Mouse (Mus musculus) midbrain, embryonic 12.5 days (tissue): ENCODE data around the gene St7. TPM values are rescaled to one million over a fixed set of nuclear protein-coding genes. Genes with fewer than 3 reads are reported as not detected.

Source experiments
- ATAC-seq: fragments of 200-750 bp; cut with Nextera tagmentation; 2 replicates; pipeline ENCODE4 v1.8.0; 2017; ENCODE audit warnings: low read depth, moderate TSS enrichment, moderate library complexity; ENCODE audit not compliant: low FRiP score
- H3K27ac ChIP-seq: fragments of 300-500 bp; sonication (generic); replicated peaks from 2 replicates; pipeline ENCODE4 v1.5.1; 2016; ENCODE audit warnings: mild to moderate bottlenecking
- H3K27me3 ChIP-seq: fragments of 300-500 bp; sonication (generic); 2 replicates; pipeline ENCODE4 v1.6.1; 2016; ENCODE audit warnings: mild to moderate bottlenecking
- H3K36me3 ChIP-seq: fragments of 300-500 bp; sonication (generic); 2 replicates; pipeline ENCODE4 v1.6.1; 2016
- H3K4me1 ChIP-seq: fragments of 300-500 bp; sonication (generic); 2 replicates; pipeline ENCODE4 v1.6.1; 2016
- H3K4me2 ChIP-seq: fragments of 300-500 bp; sonication (generic); replicated peaks from 2 replicates; pipeline ENCODE4 v1.6.1; 2016; ENCODE audit warnings: mild to moderate bottlenecking, moderate library complexity
- H3K4me3 ChIP-seq: fragments of 300-500 bp; sonication (generic); 2 replicates; pipeline ENCODE4 v1.5.1; 2016; ENCODE audit warnings: mild to moderate bottlenecking
- H3K9ac ChIP-seq: fragments of 300-500 bp; sonication (generic); replicated peaks from 2 replicates; pipeline ENCODE4 v1.6.1; 2016; ENCODE audit warnings: mild to moderate bottlenecking, moderate library complexity
- H3K9me3 ChIP-seq: fragments of 300-500 bp; sonication (generic); 2 replicates; pipeline ENCODE4 v1.6.1; 2016; ENCODE audit warnings: mild to moderate bottlenecking
- WGBS: fragments of 180-500 bp; shearing (Covaris S2); methylation state at CpG from one replicate; pipeline ENCODE4 v1.1.7; 2016; 5-methylcytosine and 5-hydroxymethylcytosine counted together
- polyA plus RNA-seq: library from polyadenylated mRNA; unstranded; fragments of >200 nt; fragmentation: Nextera tagmentation; extraction: Ambion mirVana; gene quantifications from 2 replicates; pipeline ENCODE4 v1.2.1, GENCODE M21; 2016

St7 gene
- polyA plus RNA-seq, 1 experiment from 2014 or later: 51.6 TPM

DNA sequence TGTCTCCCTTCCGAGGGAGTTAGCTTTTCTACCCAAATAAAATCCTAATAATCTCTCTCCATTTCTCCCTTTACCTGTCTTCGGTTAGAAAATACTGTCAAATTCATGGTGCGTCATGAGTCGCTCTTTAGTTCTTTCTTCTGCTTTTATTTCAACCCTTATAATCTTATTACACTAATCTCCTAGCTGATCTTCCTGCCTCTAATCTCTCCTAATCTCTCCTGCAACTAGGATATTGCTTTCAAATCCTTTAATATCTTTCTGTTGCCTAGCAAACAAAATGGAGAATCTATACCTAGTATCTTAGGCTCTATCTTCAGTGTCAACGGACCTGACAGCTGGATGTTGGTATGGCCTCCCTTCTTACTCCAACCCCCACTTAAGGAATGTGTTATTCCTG, 29.0 kb downstream of the St7 start:
- Histone ChIP-seq H3K4me3 (no peak overlapping the region), H3K27ac (no peak overlapping the region), H3K36me3 (no peaks in the 10 kb centered on the region), H3K9me3 (no peaks in the 10 kb centered on the region), H3K27me3 (peaks cover 10% of the 10 kb centered on the region), H3K4me2 (no peak overlapping the region), H3K9ac (no peak overlapping the region), H3K4me1 (peaks cover 4% of the 10 kb centered on the region)
- no peak for ATAC-seq
- WGBS: 24% methylated on average over 5 of the region's 5 CpGs

DNA sequence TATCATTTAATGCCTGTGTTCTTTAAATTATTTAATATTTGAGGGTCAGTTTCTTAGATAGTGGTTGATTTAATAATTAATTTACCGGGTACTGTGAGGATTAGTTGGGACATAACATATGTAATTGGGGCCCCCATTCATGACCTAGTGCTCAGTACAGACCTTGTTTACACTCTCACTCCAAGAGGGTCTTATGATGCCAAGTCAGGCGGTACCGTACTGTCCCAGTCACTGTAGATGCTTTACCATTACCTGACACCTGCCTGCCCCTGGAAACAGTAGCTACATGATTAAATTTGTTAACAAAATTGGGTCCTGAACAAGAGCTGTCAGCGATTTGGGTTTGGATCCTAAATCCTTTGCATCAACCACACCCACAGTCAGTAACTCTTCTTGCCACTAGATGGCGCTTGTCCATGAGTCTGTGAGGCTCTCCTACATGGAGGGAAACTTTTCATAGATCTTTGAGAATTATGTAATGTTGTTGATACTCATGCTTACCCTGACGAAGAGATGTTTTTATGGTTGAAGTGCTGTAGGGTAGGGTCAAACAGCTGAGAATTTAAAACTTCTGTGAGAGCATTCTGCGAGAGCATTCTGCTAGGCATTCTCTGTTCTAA, 33.2 kb downstream of the St7 start:
- H3K4me2 ChIP-seq: no peak overlapping the region
- H3K9ac ChIP-seq: no peak overlapping the region
- peak; percentile 63; the same call in 1 of the 2 replicates for ATAC-seq

DNA sequence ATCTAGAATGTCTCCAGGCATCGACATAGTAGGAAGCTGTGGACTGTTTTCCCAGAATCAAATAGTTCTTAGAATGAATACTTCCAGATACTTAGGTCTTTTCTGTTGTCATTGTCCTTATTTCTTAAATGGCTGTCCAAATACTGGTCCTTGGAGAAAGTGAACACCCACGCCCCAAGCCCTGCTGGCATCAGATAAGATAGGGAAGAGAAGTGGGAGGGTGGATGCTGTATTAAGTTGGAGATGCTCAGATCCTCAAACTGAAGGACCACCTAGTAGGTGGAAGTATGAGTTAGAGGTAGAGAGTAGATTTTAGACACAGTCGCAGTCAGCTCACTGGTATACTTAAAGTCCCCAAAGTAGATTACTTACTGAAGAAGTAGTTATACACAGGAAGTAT, 34.5 kb downstream of the St7 start:
- Histone ChIP-seq H3K27ac (no peak overlapping the region), H3K4me1 (no peaks in the 10 kb centered on the region), H3K27me3 (peaks cover 3% of the 10 kb centered on the region; the same call in 1 of the 2 replicates), H3K4me2 (no peak overlapping the region), H3K9ac (no peak overlapping the region), H3K4me3 (no peak overlapping the region), H3K36me3 (no peaks in the 10 kb centered on the region), H3K9me3 (no peaks in the 10 kb centered on the region)
- 87% methylated on average over 3 of the region's 3 CpGs for WGBS
- no peak for ATAC-seq

More for the DNA sequence above, 33.2 kb downstream of the St7 start:
- peaks cover 4% of the 10 kb centered on the region for H3K4me1 ChIP-seq
- H3K27me3 ChIP-seq: peaks cover 6% of the 10 kb centered on the region
- no peaks in the 10 kb centered on the region for H3K9me3 ChIP-seq
- no peak overlapping the region for H3K27ac ChIP-seq
- no peaks in the 10 kb centered on the region for H3K36me3 ChIP-seq
- no peak overlapping the region for H3K4me3 ChIP-seq
- 44% methylated on average over 7 of the region's 7 CpGs for WGBS

DNA sequence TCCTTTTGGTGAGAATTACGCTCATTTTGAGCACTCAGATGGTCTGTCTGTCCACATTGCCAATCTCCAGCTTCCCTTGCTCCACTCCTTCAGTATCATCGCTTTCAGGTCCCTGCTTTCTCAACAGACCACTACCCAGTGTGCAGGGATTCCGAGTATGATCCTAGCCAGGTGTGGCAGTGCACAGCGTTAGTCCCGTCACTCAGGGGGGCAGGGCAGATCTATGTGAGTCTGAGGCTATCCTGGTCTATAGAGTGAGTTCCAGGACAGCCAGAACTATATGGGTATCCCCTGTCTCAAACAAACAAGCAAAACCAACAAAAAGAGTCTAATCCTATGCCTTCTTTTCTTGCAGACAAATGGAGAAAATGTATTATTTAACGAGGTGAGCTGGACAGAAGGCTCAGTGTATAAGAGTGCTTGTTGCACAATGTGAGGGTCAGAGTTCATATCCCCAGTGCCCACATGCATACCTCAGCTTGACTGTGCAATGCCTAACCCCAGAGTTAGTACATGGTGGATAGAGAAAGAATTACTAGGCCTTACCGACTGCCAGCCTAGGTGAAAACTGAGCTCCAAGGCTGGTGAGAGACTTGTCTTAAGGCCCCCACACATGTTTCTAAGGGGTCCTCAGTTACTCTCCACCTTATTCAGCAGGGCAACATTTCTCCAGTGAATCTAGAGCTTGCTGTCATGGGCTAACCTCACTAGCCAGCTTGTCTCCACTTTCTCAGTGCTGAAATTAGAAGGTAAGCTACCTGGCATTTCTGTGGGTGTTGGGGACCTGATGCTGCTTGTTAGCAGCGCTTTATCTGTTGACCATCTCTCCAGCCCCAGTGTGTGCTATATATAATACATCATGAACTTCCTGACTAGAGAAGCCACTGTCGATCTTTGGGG, 35.4 kb downstream of the St7 start:
- no peak for ATAC-seq
- Histone ChIP-seq H3K27ac (no peak overlapping the region), H3K9ac (no peak overlapping the region), H3K4me3 (no peak overlapping the region), H3K27me3 (peaks cover 3% of the 10 kb centered on the region; the same call in 1 of the 2 replicates), H3K36me3 (no peaks in the 10 kb centered on the region), H3K4me2 (no peak overlapping the region), H3K9me3 (no peaks in the 10 kb centered on the region), H3K4me1 (no peaks in the 10 kb centered on the region)
- 81% methylated on average over 9 of the region's 9 CpGs for WGBS

DNA sequence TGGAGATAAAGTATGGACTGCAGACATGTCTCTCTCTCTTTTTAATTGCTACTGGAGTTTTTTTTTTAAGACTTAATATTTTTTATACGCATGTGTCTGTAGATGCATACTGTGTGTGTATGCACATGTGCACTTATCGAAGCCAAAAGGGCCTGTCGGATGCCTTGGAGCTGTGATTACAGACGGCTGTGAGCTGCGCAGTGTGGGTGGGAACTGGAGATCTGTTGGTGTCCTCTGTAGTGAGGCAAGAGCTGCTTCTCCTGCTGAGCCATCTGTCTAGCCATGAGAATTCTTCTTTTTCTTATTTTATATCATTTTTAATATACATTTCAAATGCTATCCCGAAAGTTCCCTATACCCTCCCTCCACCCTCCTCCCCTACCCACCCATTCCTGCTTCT, 37.4 kb downstream of the St7 start:
- Histone ChIP-seq H3K4me2 (no peak overlapping the region), H3K4me1 (no peaks in the 10 kb centered on the region), H3K9me3 (no peaks in the 10 kb centered on the region), H3K9ac (no peak overlapping the region), H3K4me3 (no peak overlapping the region), H3K27me3 (no peaks in the 10 kb centered on the region), H3K27ac (no peak overlapping the region), H3K36me3 (no peaks in the 10 kb centered on the region)
- no peak for ATAC-seq
- 86% methylated on average over 6 of the region's 6 CpGs for WGBS

DNA sequence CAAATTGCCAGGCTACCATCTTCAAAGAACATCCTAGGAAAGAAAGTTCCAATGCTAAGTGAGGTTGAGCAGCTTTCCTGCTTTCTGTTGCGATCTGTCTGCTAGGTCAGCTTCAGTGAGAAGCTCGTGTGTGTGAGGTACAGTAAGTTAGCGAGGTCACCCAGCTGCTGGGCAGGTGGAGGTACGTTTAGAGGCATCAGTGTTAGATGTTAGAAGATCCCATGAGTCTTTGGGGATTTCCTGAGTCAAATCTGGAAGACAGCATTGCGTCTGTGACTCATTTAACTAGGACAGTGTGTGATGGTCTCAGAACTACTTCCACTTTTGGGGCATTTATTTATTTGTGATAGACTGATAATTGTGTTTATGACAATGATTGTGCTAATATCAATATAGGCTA, 39.0 kb downstream of the St7 start:
- no peak for ATAC-seq
- H3K36me3 ChIP-seq: no peaks in the 10 kb centered on the region
- no peaks in the 10 kb centered on the region for H3K9me3 ChIP-seq
- no peak overlapping the region for H3K27ac ChIP-seq
- H3K4me1 ChIP-seq: no peaks in the 10 kb centered on the region
- no peak overlapping the region for H3K4me2 ChIP-seq
- WGBS: 81% methylated on average over 5 of the region's 5 CpGs
- no peaks in the 10 kb centered on the region for H3K27me3 ChIP-seq
- H3K4me3 ChIP-seq: no peak overlapping the region
- no peak overlapping the region for H3K9ac ChIP-seq

DNA sequence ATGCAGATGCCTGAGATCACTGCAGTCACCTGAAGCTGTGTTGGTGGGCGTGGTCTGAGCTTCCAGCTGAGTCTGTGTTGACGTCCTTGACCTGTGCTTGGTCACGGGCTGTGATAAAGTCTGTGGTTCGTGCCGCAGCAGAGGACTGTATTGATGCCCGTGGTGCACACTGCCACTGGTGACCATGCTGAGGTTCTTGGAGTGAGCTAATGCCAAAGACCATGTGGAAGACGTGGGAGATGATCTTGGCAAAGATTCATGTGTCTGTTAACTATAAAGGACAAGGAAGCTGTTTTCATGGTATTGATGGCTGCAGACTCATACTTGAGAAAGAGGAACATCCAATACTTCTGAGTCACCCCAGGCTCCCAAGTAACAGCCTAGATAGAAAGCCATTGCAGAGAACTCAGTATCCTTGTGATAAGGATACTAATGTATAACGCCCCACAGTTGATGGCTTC, 41.2 kb downstream of the St7 start:
- no peak overlapping the region for H3K27ac ChIP-seq
- no peak overlapping the region for H3K9ac ChIP-seq
- no peak for ATAC-seq
- no peaks in the 10 kb centered on the region for H3K9me3 ChIP-seq
- no peaks in the 10 kb centered on the region for H3K4me1 ChIP-seq
- no peak overlapping the region for H3K4me2 ChIP-seq
- H3K4me3 ChIP-seq: no peak overlapping the region
- WGBS: 90% methylated on average over 8 of the region's 8 CpGs
- no peaks in the 10 kb centered on the region for H3K36me3 ChIP-seq
- H3K27me3 ChIP-seq: no peaks in the 10 kb centered on the region

DNA sequence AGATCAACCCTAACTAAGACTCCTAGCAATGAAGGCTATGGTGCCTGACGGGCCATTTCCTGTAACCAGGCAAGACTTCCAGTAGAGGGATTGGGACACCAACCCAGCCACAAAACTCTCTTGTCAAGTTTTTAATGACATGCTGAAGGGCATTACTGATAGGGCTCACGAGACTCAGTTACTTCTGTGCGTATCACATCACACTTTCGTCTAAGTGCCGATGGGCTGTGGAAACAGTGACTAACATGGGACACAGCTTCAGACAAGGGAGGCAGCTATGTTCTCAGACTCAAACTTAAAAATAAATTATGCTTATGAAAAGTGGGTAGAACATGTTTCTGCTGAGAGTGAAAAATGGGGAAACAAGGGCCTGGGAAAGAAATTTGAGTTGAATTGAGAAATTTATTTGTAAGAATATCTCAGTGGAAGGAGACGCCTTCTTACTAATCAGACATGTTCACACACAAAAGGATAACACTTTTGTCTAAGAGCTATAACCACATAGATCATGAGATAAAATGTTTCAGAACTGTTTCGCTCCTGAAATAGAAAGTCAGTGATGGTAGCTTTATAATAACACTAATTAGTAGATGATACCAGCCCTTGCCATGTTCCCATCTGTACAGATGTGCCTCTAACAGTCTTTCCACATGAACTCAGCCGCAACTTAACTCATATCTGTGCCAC, 44.7 kb downstream of the St7 start:
- Histone ChIP-seq H3K27me3 (no peaks in the 10 kb centered on the region), H3K27ac (no peak overlapping the region), H3K9ac (no peak overlapping the region), H3K9me3 (no peaks in the 10 kb centered on the region), H3K36me3 (no peaks in the 10 kb centered on the region), H3K4me3 (no peak overlapping the region), H3K4me2 (no peak overlapping the region), H3K4me1 (no peaks in the 10 kb centered on the region)
- no peak for ATAC-seq
- WGBS: 93% methylated on average over 8 of the region's 8 CpGs

DNA sequence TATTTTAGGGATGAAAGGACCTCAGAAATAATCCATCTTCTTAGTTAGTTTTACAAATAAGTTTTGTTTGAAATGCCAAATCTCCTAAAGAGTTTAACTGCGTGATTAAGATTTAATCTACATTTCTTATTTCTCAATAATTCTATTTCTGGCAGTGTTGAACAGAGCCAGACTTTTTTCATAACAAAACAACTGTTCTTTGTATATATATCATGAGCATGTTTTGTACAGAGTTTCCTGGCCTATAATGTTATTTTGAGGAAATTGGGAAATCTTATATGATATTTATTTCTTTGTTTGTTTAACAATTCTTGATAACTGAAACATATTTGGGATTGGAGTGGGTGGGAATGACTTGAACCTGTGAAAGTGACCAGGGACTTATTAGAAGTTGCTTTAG, 47.4 kb downstream of the St7 start:
- no peak overlapping the region for H3K4me3 ChIP-seq
- 92% methylated on average over 1 of the region's 1 CpGs for whole genome bisulfite sequencing
- H3K9ac ChIP-seq: no peak overlapping the region
- H3K27ac ChIP-seq: no peak overlapping the region
- no peak for ATAC-seq
- no peaks in the 10 kb centered on the region for H3K4me1 ChIP-seq
- no peaks in the 10 kb centered on the region for H3K9me3 ChIP-seq
- no peak overlapping the region for H3K4me2 ChIP-seq
- no peaks in the 10 kb centered on the region for H3K27me3 ChIP-seq
- H3K36me3 ChIP-seq: no peaks in the 10 kb centered on the region

DNA sequence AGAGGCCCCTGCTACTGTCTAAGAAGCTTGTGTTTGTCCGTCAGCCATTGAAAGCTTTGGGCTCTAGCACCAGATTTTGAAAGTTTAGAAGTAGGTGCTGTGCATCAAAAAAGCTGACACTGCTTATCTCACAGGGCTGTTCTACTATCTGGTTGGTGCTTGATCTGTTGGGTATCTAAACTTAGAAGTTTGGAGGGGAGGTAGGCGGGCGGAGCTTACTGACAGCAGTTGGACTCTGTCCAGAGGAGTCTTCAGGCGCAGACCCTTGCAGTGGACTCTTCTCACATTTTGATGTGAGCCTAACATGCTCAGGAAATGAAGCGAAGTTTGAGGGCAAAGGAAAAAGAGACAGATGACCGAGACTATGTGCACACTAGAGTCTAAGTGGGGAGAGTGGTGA, 48.9 kb downstream of the St7 start:
- Histone ChIP-seq H3K4me1 (no peaks in the 10 kb centered on the region), H3K4me2 (no peak overlapping the region), H3K36me3 (no peaks in the 10 kb centered on the region), H3K27ac (no peak overlapping the region), H3K4me3 (no peak overlapping the region), H3K27me3 (no peaks in the 10 kb centered on the region), H3K9ac (no peak overlapping the region), H3K9me3 (no peaks in the 10 kb centered on the region)
- no peak for ATAC-seq
- WGBS: 90% methylated on average over 6 of the region's 6 CpGs

DNA sequence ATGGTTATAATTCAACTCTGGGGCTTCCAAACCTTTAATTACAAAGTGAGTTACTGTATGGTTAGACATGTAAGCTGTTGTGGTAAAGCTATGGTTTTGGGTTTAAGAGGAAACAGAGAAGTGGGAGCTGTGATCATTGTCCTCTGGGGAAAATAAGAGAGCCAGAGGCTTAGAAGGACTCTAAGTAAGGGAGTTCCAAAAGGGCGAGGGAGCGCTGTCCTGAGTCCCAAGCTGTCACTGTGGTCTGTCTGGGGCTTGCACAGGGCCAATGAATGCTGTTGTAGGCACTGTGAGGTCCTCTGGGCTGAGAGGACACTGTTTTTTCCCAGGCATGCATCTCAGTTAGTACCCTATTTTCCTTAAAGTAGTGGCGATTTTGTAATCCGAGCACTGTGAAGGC, 49.5 kb downstream of the St7 start:
- Histone ChIP-seq H3K4me3 (no peak overlapping the region), H3K36me3 (no peaks in the 10 kb centered on the region), H3K27ac (no peak overlapping the region), H3K27me3 (no peaks in the 10 kb centered on the region), H3K4me1 (no peaks in the 10 kb centered on the region), H3K9ac (no peak overlapping the region), H3K4me2 (no peak overlapping the region), H3K9me3 (no peaks in the 10 kb centered on the region)
- WGBS: 95% methylated on average over 4 of the region's 4 CpGs
- ATAC-seq: no peak

DNA sequence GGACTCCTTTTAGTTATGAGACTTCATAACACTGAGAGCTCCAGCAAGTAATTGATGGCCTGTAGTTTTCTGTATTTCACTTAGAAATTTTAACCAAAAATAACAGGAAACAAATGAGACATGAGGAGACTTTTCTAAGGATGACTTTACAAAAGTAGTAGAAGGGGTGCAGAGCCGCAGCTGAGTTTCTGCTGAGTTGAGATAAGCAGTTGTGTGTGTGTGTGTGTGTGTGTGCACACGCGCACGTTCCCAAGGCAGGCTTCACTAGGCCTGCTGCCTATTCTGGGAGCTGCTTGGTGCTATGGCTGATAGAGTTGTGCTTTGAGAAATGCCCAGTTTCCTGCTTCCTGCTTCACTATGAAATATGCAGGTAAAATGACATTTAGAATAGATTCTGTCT, 50.6 kb downstream of the St7 start:
- H3K4me3 ChIP-seq: no peak overlapping the region
- no peaks in the 10 kb centered on the region for H3K4me1 ChIP-seq
- no peaks in the 10 kb centered on the region for H3K36me3 ChIP-seq
- no peaks in the 10 kb centered on the region for H3K27me3 ChIP-seq
- no peak overlapping the region for H3K27ac ChIP-seq
- WGBS: 94% methylated on average over 4 of the region's 4 CpGs
- no peaks in the 10 kb centered on the region for H3K9me3 ChIP-seq
- H3K4me2 ChIP-seq: no peak overlapping the region
- ATAC-seq: no peak
- H3K9ac ChIP-seq: no peak overlapping the region
